Mouse (Mus musculus): ENCODE results near the gene Gm49416. TPM values are rescaled to one million over a fixed set of nuclear protein-coding genes. Genes with fewer than 3 reads are reported as not detected.
A peak's percentile ranks its signal among the peaks of the same experiment; 100 is the strongest.

Gm49416 gene
- polyA plus RNA-seq, 1 experiment from 2014 or later: not detected

DNA sequence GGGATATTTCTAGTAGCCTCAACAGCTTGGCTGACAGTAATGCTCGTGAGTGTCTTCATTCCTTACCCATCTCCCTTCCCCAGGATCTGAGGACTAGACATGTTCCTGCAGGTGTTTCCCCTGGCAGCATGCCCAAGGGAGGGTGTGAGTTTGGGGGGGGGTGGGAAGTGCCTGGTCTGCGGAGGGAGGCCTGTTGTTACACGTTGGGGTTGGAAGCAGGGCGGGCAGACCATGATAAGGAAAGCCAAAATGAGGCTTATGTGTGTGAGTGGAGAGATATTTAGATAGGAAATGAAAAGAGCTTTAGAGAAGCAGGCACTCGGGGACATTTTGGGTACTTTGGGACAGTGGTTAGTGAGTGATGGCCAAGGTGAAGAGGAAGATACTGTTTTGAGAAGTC is 55.3 kb downstream of the Gm49416 start:
- Histone ChIP-seq H3K9me3 (ENCODE audit: low read length) (no peaks in the 10 kb centered on the region), H3K4me2 (replicated peaks; ENCODE audit: low read depth, low read length) (peak overlapping the region; percentile 75), H3K9ac (replicated peaks; ENCODE audit: low read depth) (no peak overlapping the region), H3K27ac (ENCODE audit: low read length) (peak overlapping the region; percentile 64), H3K27me3 (replicated peaks; ENCODE audit: insufficient read depth, low read length) (no peaks in the 10 kb centered on the region), H3K4me1 (ENCODE audit: insufficient read depth, low read depth, low read length) (peaks cover 18% of the 10 kb centered on the region; the same call in 1 of the 2 replicates), H3K36me3 (ENCODE audit: insufficient read depth, low read length) (peaks cover 20% of the 10 kb centered on the region), H3K4me3 (ENCODE audit: low read depth, low read length) (no peak overlapping the region)
- TF ChIP-seq EP300 (IDR thresholded peaks at IDR 0.05) (no peak), CTCF (IDR thresholded peaks at IDR 0.05) (no peak)
- WGBS: 15% methylated on average over 5 of the region's 5 CpGs
- ATAC-seq: no peak
- DNase-seq (ENCODE audit: low spot score): peak; percentile 14

DNA sequence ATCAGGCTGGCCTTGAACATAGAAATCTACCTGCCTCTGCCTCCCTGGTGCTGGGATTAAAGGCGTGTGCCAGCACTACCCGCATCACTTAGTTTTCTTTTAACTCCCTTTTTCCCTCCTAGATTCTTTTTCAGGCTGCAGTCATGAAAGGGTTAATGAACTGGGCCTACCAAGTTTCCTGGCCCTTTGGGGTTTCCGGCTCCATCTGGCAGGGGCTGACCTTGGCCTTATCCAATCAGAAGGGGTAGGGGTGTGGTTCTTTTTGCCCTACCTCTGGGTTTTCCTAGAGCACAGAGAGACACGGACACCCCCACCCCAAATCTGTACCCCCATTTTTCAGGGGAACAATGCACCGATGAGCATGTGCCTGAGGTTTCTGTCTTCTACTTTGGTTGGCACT is 56.0 kb downstream of the Gm49416 start:
- ATAC-seq (peak; percentile 20; the same call in 1 of the 2 replicates), DNase-seq (ENCODE audit: low spot score) (peak; percentile 92)
- Histone ChIP-seq H3K4me3 (ENCODE audit: low read depth, low read length) (0 out of 2 replicates have a peak overlapping the region, but pooled peaks have one; percentile 8), H3K9me3 (ENCODE audit: low read length) (no peaks in the 10 kb centered on the region), H3K4me2 (replicated peaks; ENCODE audit: low read depth, low read length) (peak overlapping the region; percentile 44), H3K4me1 (ENCODE audit: insufficient read depth, low read depth, low read length) (peaks cover 18% of the 10 kb centered on the region; the same call in 1 of the 2 replicates), H3K27me3 (replicated peaks; ENCODE audit: insufficient read depth, low read length) (no peaks in the 10 kb centered on the region), H3K27ac (ENCODE audit: low read length) (peak overlapping the region; percentile 64; the same call in 1 of the 2 replicates), H3K9ac (replicated peaks; ENCODE audit: low read depth) (no peak overlapping the region; the same call in 1 of the 2 replicates), H3K36me3 (ENCODE audit: insufficient read depth, low read length) (peaks cover 20% of the 10 kb centered on the region)
- no peak for TF ChIP-seq EP300 (IDR thresholded peaks at IDR 0.05)
- no peak for TF ChIP-seq CTCF (IDR thresholded peaks at IDR 0.05)
- WGBS: 16% methylated on average over 5 of the region's 5 CpGs

Small RNA genes within 50 kb of the gene (microRNA-seq; reads per million reads assigned to microRNA genes)
- not detected for gene Mir5136

Other genes with a start within 250 kb of the Gm49416 start
- 0.14 and 0.21 TPM in 2 replicates for gene Chrm1, start 225.1 kb upstream of the Gm49416 start, polyA plus RNA-seq (2015; fragmentation: Nextera tagmentation; extraction: Ambion mirVana)
- 91.8 and 97.9 TPM in 2 replicates for gene Slc3a2, start 165.6 kb upstream of the Gm49416 start, polyA plus RNA-seq (2015; fragmentation: Nextera tagmentation; extraction: Ambion mirVana)
- gene Wdr74, start 153.1 kb upstream of the Gm49416 start, polyA plus RNA-seq (2015; fragmentation: Nextera tagmentation; extraction: Ambion mirVana): 45.3 and 48.7 TPM in 2 replicates
- 0.75 and 0.82 TPM in 2 replicates for gene 1700092M07Rik, start 148.2 kb upstream of the Gm49416 start, polyA plus RNA-seq (2015; fragmentation: Nextera tagmentation; extraction: Ambion mirVana)
- 130 and 143 TPM in 2 replicates for gene Stx5a, start 147.5 kb upstream of the Gm49416 start, polyA plus RNA-seq (2015; fragmentation: Nextera tagmentation; extraction: Ambion mirVana)
- gene Nxf1, start 131.9 kb upstream of the Gm49416 start, polyA plus RNA-seq (2015; fragmentation: Nextera tagmentation; extraction: Ambion mirVana): 88.8 and 89.7 TPM in 2 replicates
- 157 and 159 TPM in 2 replicates for gene Tmem223, start 117.9 kb upstream of the Gm49416 start, polyA plus RNA-seq (2015; fragmentation: Nextera tagmentation; extraction: Ambion mirVana)
- 114 and 127 TPM in 2 replicates for gene Tmem179b, start 114.5 kb upstream of the Gm49416 start, polyA plus RNA-seq (2015; fragmentation: Nextera tagmentation; extraction: Ambion mirVana)
- gene Taf6l, start 102.5 kb upstream of the Gm49416 start, polyA plus RNA-seq (2015; fragmentation: Nextera tagmentation; extraction: Ambion mirVana): 11.8 and 12.9 TPM in 2 replicates
- gene Polr2g, start 90.3 kb upstream of the Gm49416 start, polyA plus RNA-seq (2015; fragmentation: Nextera tagmentation; extraction: Ambion mirVana): 110 and 123 TPM in 2 replicates
- 2.3 and 2.6 TPM in 2 replicates for gene Zbtb3, start 86.4 kb upstream of the Gm49416 start, polyA plus RNA-seq (2015; fragmentation: Nextera tagmentation; extraction: Ambion mirVana)
- gene Ttc9c, start 69.6 kb upstream of the Gm49416 start, polyA plus RNA-seq (2015; fragmentation: Nextera tagmentation; extraction: Ambion mirVana): 21.4 and 22.8 TPM in 2 replicates
- 4.3 and 5.3 TPM in 2 replicates for gene Hnrnpul2, start 68.9 kb upstream of the Gm49416 start, polyA plus RNA-seq (2015; fragmentation: Nextera tagmentation; extraction: Ambion mirVana)
- gene AC129217.1, start 59.2 kb upstream of the Gm49416 start, polyA plus RNA-seq (2015; fragmentation: Nextera tagmentation; extraction: Ambion mirVana): not detected in 2 replicates
- 66.3 and 66.8 TPM in 2 replicates for gene Bscl2, start 51.5 kb upstream of the Gm49416 start, polyA plus RNA-seq (2015; fragmentation: Nextera tagmentation; extraction: Ambion mirVana)
- gene Gng3, start 49.7 kb upstream of the Gm49416 start, polyA plus RNA-seq (2015; fragmentation: Nextera tagmentation; extraction: Ambion mirVana): 0.35 and 0.46 TPM in 2 replicates
- 1.7 and 1.9 TPM in 2 replicates for gene Lrrn4cl, start 38.2 kb upstream of the Gm49416 start, polyA plus RNA-seq (2015; fragmentation: Nextera tagmentation; extraction: Ambion mirVana)
- gene Ubxn1, start 17.4 kb upstream of the Gm49416 start, polyA plus RNA-seq (2015; fragmentation: Nextera tagmentation; extraction: Ambion mirVana): 153 and 164 TPM in 2 replicates
- gene Uqcc3, start 8.0 kb upstream of the Gm49416 start, polyA plus RNA-seq (2015; fragmentation: Nextera tagmentation; extraction: Ambion mirVana): 75.2 and 84.3 TPM in 2 replicates
- 33.6 and 40.0 TPM in 2 replicates for gene Lbhd1, start 5.2 kb upstream of the Gm49416 start, polyA plus RNA-seq (2015; fragmentation: Nextera tagmentation; extraction: Ambion mirVana)
- not detected in 2 replicates for gene Gm49403, start 5.0 kb upstream of the Gm49416 start, polyA plus RNA-seq (2015; fragmentation: Nextera tagmentation; extraction: Ambion mirVana)
- 44.4 and 45.3 TPM in 2 replicates for gene 1810009A15Rik, start 73 bp upstream of the Gm49416 start, polyA plus RNA-seq (2015; fragmentation: Nextera tagmentation; extraction: Ambion mirVana)
- 16.6 and 16.7 TPM in 2 replicates for gene Ints5, start 4.1 kb downstream of the Gm49416 start, polyA plus RNA-seq (2015; fragmentation: Nextera tagmentation; extraction: Ambion mirVana)
- gene Ganab, start 9.1 kb downstream of the Gm49416 start, polyA plus RNA-seq (2015; fragmentation: Nextera tagmentation; extraction: Ambion mirVana): 41.4 and 45.7 TPM in 2 replicates
- 39.5 and 39.6 TPM in 2 replicates for gene B3gat3, start 31.4 kb downstream of the Gm49416 start, polyA plus RNA-seq (2015; fragmentation: Nextera tagmentation; extraction: Ambion mirVana)
- gene Rom1, start 40.4 kb downstream of the Gm49416 start, polyA plus RNA-seq (2015; fragmentation: Nextera tagmentation; extraction: Ambion mirVana): 4.9 and 5.7 TPM in 2 replicates
- 28.6 and 30.5 TPM in 2 replicates for gene Eml3, start 40.6 kb downstream of the Gm49416 start, polyA plus RNA-seq (2015; fragmentation: Nextera tagmentation; extraction: Ambion mirVana)
- 81.8 and 84.7 TPM in 2 replicates for gene Mta2, start 52.9 kb downstream of the Gm49416 start, polyA plus RNA-seq (2015; fragmentation: Nextera tagmentation; extraction: Ambion mirVana)
- gene Tut1, start 64.9 kb downstream of the Gm49416 start, polyA plus RNA-seq (2015; fragmentation: Nextera tagmentation; extraction: Ambion mirVana): 12.8 and 13.6 TPM in 2 replicates
- 153 and 159 TPM in 2 replicates for gene Eef1g, start 78.1 kb downstream of the Gm49416 start, polyA plus RNA-seq (2015; fragmentation: Nextera tagmentation; extraction: Ambion mirVana)
- gene Ahnak, start 100.4 kb downstream of the Gm49416 start, polyA plus RNA-seq (2015; fragmentation: Nextera tagmentation; extraction: Ambion mirVana): 151 and 163 TPM in 2 replicates
- gene Scgb1a1, start 199.0 kb downstream of the Gm49416 start, polyA plus RNA-seq (2015; fragmentation: Nextera tagmentation; extraction: Ambion mirVana): 26,192 and 26,425 TPM in 2 replicates
- 5.9 and 7.9 TPM in 2 replicates for gene Asrgl1, start 246.7 kb downstream of the Gm49416 start, polyA plus RNA-seq (2015; fragmentation: Nextera tagmentation; extraction: Ambion mirVana)

Data from lung, postnatal 0 days (tissue).